Mouse (Mus musculus) myocyte (in vitro differentiated cells): ENCODE data around the gene Epha3. TPM values are rescaled to one million over a fixed set of nuclear protein-coding genes. Genes with fewer than 3 reads are reported as not detected.
A peak's percentile ranks its signal among the peaks of the same experiment; 100 is the strongest.

Source experiments
- H3K27me3 ChIP-seq: one replicate; pipeline ENCODE4 v1.6.1; 2011; ENCODE audit not compliant: control insufficient read depth, insufficient read depth, insufficient read length
- H3K36me3 ChIP-seq: one replicate; pipeline ENCODE4 v1.6.1; 2011; ENCODE audit not compliant: control insufficient read depth, insufficient read depth
- H3K4me2 ChIP-seq: one replicate; pipeline ENCODE4 v1.6.1; 2011; ENCODE audit warnings: low read depth, control low read depth
- H3K4me3 ChIP-seq: one replicate; pipeline ENCODE4 v1.5.1; 2011; ENCODE audit warnings: mild to moderate bottlenecking, control low read depth, moderate library complexity
- H3K79me2 ChIP-seq: one replicate; pipeline ENCODE4 v1.6.1; 2011; ENCODE audit not compliant: control insufficient read depth, insufficient read depth
- H3ac ChIP-seq: one replicate; pipeline ENCODE4 v1.6.1; 2011; ENCODE audit not compliant: control insufficient read depth, insufficient read length
- CEBPB ChIP-seq: IDR thresholded peaks from 2 replicates; pipeline ENCODE4 v1.6.1; 2011; ENCODE audit warnings: mild to moderate bottlenecking, moderate library complexity; ENCODE audit not compliant: poor library complexity, insufficient read depth, severe bottlenecking
- E2F4 ChIP-seq: IDR thresholded peaks from one replicate; pipeline ENCODE4 v1.6.1; 2011; ENCODE audit warnings: mild to moderate bottlenecking, control low read depth, moderate library complexity; ENCODE audit not compliant: insufficient read depth
- MAX ChIP-seq: IDR thresholded peaks from one replicate; pipeline ENCODE4 v1.6.1; 2011; ENCODE audit warnings: low read depth, mild to moderate bottlenecking, control low read depth
- MYOD1 ChIP-seq, 3 experiments: IDR thresholded peaks; one replicate each; pipeline ENCODE4 v1.6.1; 2011; ENCODE audit warnings: control low read depth in 2 of 3, low read depth in 2 of 3, mild to moderate bottlenecking in 2 of 3, moderate library complexity in 1 of 3; ENCODE audit not compliant: insufficient read length in 2 of 3, control insufficient read depth in 1 of 3
- MYOG ChIP-seq, 3 experiments: IDR thresholded peaks; one replicate each; pipeline ENCODE4 v1.6.1; 2011; ENCODE audit warnings: control low read depth in 2 of 3, low read depth in 2 of 3, mild to moderate bottlenecking in 2 of 3; ENCODE audit not compliant: insufficient read length in 2 of 3, control insufficient read depth in 1 of 3, insufficient read depth in 1 of 3
- POLR2A ChIP-seq: IDR thresholded peaks from one replicate; pipeline ENCODE4 v1.6.1; 2011; ENCODE audit warnings: low read depth, mild to moderate bottlenecking, control low read depth, moderate library complexity; ENCODE audit not compliant: insufficient read length
- POLR2AphosphoS2 ChIP-seq: IDR thresholded peaks from one replicate; pipeline ENCODE4 v1.6.1; 2011; ENCODE audit warnings: low read depth, control low read depth; ENCODE audit not compliant: insufficient read length
- REST ChIP-seq: IDR thresholded peaks from one replicate; pipeline ENCODE4 v1.6.1; 2011; ENCODE audit warnings: mild to moderate bottlenecking, control low read depth, moderate library complexity; ENCODE audit not compliant: insufficient read depth, insufficient read length
- SRF ChIP-seq: IDR thresholded peaks from one replicate; pipeline ENCODE4 v1.6.1; 2011; ENCODE audit warnings: low read depth; ENCODE audit not compliant: control insufficient read depth, insufficient read length
- TCF12 ChIP-seq: IDR thresholded peaks from one replicate; pipeline ENCODE4 v1.6.1; 2011; ENCODE audit warnings: mild to moderate bottlenecking, control low read depth; ENCODE audit not compliant: poor library complexity, insufficient read depth, severe bottlenecking
- TCF3 ChIP-seq: IDR thresholded peaks from one replicate; pipeline ENCODE4 v1.6.1; 2011; ENCODE audit warnings: low read depth, control low read depth; ENCODE audit not compliant: insufficient read length
- USF1 ChIP-seq: IDR thresholded peaks from one replicate; pipeline ENCODE4 v1.6.1; 2011; ENCODE audit warnings: low read depth, mild to moderate bottlenecking, control low read depth, moderate library complexity
- polyA plus RNA-seq: library from polyadenylated mRNA; unstranded; fragments of >200 nt; fragmentation: generic; extraction: Trizol; gene quantifications from one replicate; pipeline ENCODE4 v1.2.1, GENCODE M21; 2012; ENCODE audit warnings: missing spikeins

Epha3 gene
- polyA plus RNA-seq = 1.3 TPM

- Histone ChIP-seq H3K79me2 (no peaks in the 10 kb centered on the region), H3K4me3 (peak within 1 kb of the TSS; percentile 40), H3ac (no peak within 1 kb of the TSS), H3K27me3 (no peaks in the 10 kb centered on the region), H3K36me3 (no peaks in the 10 kb centered on the region), H3K4me2 (peak within 1 kb of the TSS; percentile 69)
- TF ChIP-seq TCF12 = no peak
- no peak for TF ChIP-seq REST
- no peak for TF ChIP-seq MYOG (IDR thresholded peaks at IDR 0.05; ENCODE audit: control insufficient read depth in 1 of 3, insufficient read depth in 1 of 3, insufficient read length in 2 of 3, low read depth in 2 of 3)
- TF ChIP-seq CEBPB = no peak
- no peak for TF ChIP-seq E2F4
- TF ChIP-seq TCF3 = no peak
- no peak for TF ChIP-seq SRF
- no peak for TF ChIP-seq MYOD1 (IDR thresholded peaks at IDR 0.05; ENCODE audit: control insufficient read depth in 1 of 3, insufficient read length in 2 of 3, low read depth in 2 of 3)
- no peak for TF ChIP-seq POLR2AphosphoS2
- no peak for TF ChIP-seq MAX
- TF ChIP-seq POLR2A = no peak
- no peak for TF ChIP-seq USF1
These were observed at the start of gene Epha3 for GRCm38 (mm10) chr16:63863913-63864330. Gene Epha3 (minus strand): TSS chr16:63864175.

- TF ChIP-seq CEBPB (no peak), USF1 (no peak), MYOD1 (IDR thresholded peaks at IDR 0.05; ENCODE audit: control insufficient read depth in 1 of 3, insufficient read length in 2 of 3, low read depth in 2 of 3) (no peak), SRF (no peak), POLR2AphosphoS2 (no peak), REST (no peak), TCF12 (no peak), POLR2A (no peak), MAX (no peak), E2F4 (no peak), TCF3 (no peak), MYOG (IDR thresholded peaks at IDR 0.05; ENCODE audit: control insufficient read depth in 1 of 3, insufficient read depth in 1 of 3, insufficient read length in 2 of 3, low read depth in 2 of 3) (no peak)
- H3K4me2 ChIP-seq = no peak overlapping the region
- H3K4me3 ChIP-seq = no peak overlapping the region
- H3ac ChIP-seq = no peak overlapping the region
- no peaks in the 10 kb centered on the region for H3K79me2 ChIP-seq
- no peaks in the 10 kb centered on the region for H3K36me3 ChIP-seq
- no peaks in the 10 kb centered on the region for H3K27me3 ChIP-seq
These were observed 39.5 kb upstream of the Epha3 start for GRCm38 (mm10) chr16:63903425-63903824.

- no peaks in the 10 kb centered on the region for H3K27me3 ChIP-seq
- no peaks in the 10 kb centered on the region for H3K36me3 ChIP-seq
- TF ChIP-seq MAX = no peak
- no peak for TF ChIP-seq MYOG (IDR thresholded peaks at IDR 0.05; ENCODE audit: control insufficient read depth in 1 of 3, insufficient read depth in 1 of 3, insufficient read length in 2 of 3, low read depth in 2 of 3)
- TF ChIP-seq CEBPB = no peak
- no peak for TF ChIP-seq POLR2A
- no peak for TF ChIP-seq TCF12
- no peak for TF ChIP-seq SRF
- TF ChIP-seq E2F4 = no peak
- TF ChIP-seq MYOD1 (IDR thresholded peaks at IDR 0.05; ENCODE audit: control insufficient read depth in 1 of 3, insufficient read length in 2 of 3, low read depth in 2 of 3) = no peak
- no peak overlapping the region for H3ac ChIP-seq
- H3K4me2 ChIP-seq = peak overlapping the region; percentile 18
- H3K4me3 ChIP-seq = no peak overlapping the region
- no peaks in the 10 kb centered on the region for H3K79me2 ChIP-seq
These were observed 17.2 kb upstream of the Epha3 start for GRCm38 (mm10) chr16:63881190-63881589.

- TF ChIP-seq E2F4 (no peak), CEBPB (no peak), REST (no peak), TCF3 (no peak), POLR2A (no peak), POLR2AphosphoS2 (no peak), MAX (no peak), MYOD1 (IDR thresholded peaks at IDR 0.05; ENCODE audit: control insufficient read depth in 1 of 3, insufficient read length in 2 of 3, low read depth in 2 of 3) (no peak), TCF12 (no peak), SRF (no peak), USF1 (no peak), MYOG (IDR thresholded peaks at IDR 0.05; ENCODE audit: control insufficient read depth in 1 of 3, insufficient read depth in 1 of 3, insufficient read length in 2 of 3, low read depth in 2 of 3) (no peak)
- Histone ChIP-seq H3K36me3 (no peaks in the 10 kb centered on the region), H3K27me3 (no peaks in the 10 kb centered on the region), H3K79me2 (no peaks in the 10 kb centered on the region), H3ac (no peak overlapping the region), H3K4me3 (no peak overlapping the region), H3K4me2 (no peak overlapping the region)
These were observed 8.3 kb upstream of the Epha3 start for GRCm38 (mm10) chr16:63872313-63872712.

- peak overlapping the region; percentile 69 for H3K4me2 ChIP-seq
- no peaks in the 10 kb centered on the region for H3K36me3 ChIP-seq
- H3K27me3 ChIP-seq = no peaks in the 10 kb centered on the region
- no peak overlapping the region for H3ac ChIP-seq
- H3K79me2 ChIP-seq = no peaks in the 10 kb centered on the region
- no peak for TF ChIP-seq POLR2AphosphoS2
- TF ChIP-seq REST = no peak
- no peak for TF ChIP-seq CEBPB
- H3K4me3 ChIP-seq = peak overlapping the region; percentile 40
These were observed 545 bp upstream of the Epha3 start for GRCm38 (mm10) chr16:63864463-63864976.
